Mouse (Mus musculus) embryonic facial prominence, embryonic 12.5 days (tissue): ENCODE measurements around the gene Nme3. TPM values are rescaled to one million over a fixed set of nuclear protein-coding genes. Genes with fewer than 3 reads are reported as not detected.

Experiments used
- ATAC-seq: fragments of 200-750 bp; cut with Nextera tagmentation; 2 replicates; pipeline ENCODE4 v1.8.0; 2017; ENCODE audit not compliant: insufficient number of reproducible peaks, insufficient read depth, low FRiP score, low TSS enrichment
- H3K27ac ChIP-seq: fragments of 300-500 bp; sonication (generic); 2 replicates; pipeline ENCODE4 v1.5.1; 2016; ENCODE audit warnings: mild to moderate bottlenecking
- H3K27me3 ChIP-seq: fragments of 300-500 bp; sonication (generic); 2 replicates; pipeline ENCODE4 v1.6.1; 2016; ENCODE audit warnings: mild to moderate bottlenecking, moderate library complexity
- H3K36me3 ChIP-seq: fragments of 300-500 bp; sonication (generic); 2 replicates; pipeline ENCODE4 v1.6.1; 2016; ENCODE audit warnings: mild to moderate bottlenecking
- H3K4me1 ChIP-seq: fragments of 300-500 bp; sonication (generic); 2 replicates; pipeline ENCODE4 v1.6.1; 2016
- H3K4me2 ChIP-seq: fragments of 300-500 bp; sonication (generic); replicated peaks from 2 replicates; pipeline ENCODE4 v1.6.1; 2016; ENCODE audit warnings: mild to moderate bottlenecking, moderate library complexity
- H3K4me3 ChIP-seq: fragments of 300-500 bp; sonication (generic); 2 replicates; pipeline ENCODE4 v1.5.1; 2016; ENCODE audit warnings: mild to moderate bottlenecking
- H3K9ac ChIP-seq: fragments of 300-500 bp; sonication (generic); 2 replicates; pipeline ENCODE4 v1.6.1; 2016; ENCODE audit warnings: mild to moderate bottlenecking, moderate library complexity
- H3K9me3 ChIP-seq: fragments of 300-500 bp; sonication (generic); 2 replicates; pipeline ENCODE4 v1.6.1; 2016; ENCODE audit warnings: mild to moderate bottlenecking, moderate library complexity
- WGBS: fragments of 180-500 bp; shearing (Covaris S2); methylation state at CpG from one replicate; pipeline ENCODE4 v1.1.7; 2016; 5-methylcytosine and 5-hydroxymethylcytosine counted together
- polyA plus RNA-seq: library from polyadenylated mRNA; unstranded; fragments of >200 nt; fragmentation: Nextera tagmentation; extraction: Ambion mirVana; gene quantifications from 2 replicates; pipeline ENCODE4 v1.2.1, GENCODE M21; 2016

Nme3 gene
- polyA plus RNA-seq, 1 experiment from 2014 or later = 44.8 TPM

DNA sequence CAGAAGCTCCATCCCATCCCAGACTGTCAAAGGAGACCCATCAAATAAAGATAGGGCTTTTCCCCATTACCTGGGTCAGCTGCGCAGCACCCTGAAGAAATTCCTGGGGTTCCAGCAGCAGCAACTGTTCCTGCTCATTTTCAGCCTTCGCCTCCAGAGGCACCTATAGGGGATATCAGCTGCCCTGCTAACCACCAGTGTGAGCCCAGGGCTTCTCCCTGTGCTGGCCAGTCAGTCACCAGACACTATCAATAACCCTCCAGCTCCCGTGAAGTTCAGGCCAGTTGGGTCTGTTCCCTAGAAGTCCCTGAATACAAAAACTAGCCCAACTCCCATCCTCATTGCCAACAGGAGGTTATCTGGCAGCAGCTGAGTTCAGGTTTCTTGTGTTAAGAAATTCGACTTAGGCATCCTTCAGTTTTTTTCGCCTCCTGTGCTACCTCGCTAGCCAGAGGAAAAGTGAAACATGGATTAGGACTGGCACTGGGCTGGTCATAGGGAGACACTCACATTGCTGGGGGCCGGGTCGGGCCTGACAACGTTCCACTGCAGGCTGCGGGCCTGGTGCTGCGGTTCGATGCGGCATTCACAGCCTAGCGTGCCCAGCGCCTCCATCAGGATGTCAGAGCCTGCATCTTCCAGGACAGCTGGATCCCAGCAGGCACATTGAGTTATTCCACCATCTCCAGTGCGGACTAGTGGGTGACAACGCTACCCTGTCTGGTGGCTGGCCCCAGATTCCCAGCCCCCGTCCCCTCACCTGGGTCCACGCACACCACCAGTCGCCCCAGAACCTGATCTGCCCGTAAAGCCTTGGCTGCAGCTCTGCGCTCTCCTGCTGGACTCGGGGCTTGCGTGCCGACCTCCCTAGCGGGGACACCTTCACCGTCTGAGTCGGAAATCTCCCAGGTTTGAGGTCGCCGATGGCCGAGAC, 2.0 kb upstream of the Nme3 start:
- Histone ChIP-seq H3K4me1 (peaks cover 25% of the 10 kb centered on the region), H3K27me3 (no peaks in the 10 kb centered on the region), H3K4me3 (peak overlapping the region; percentile 86), H3K36me3 (peaks cover 65% of the 10 kb centered on the region), H3K9me3 (no peaks in the 10 kb centered on the region), H3K4me2 (peak overlapping the region; percentile 98), H3K27ac (peak overlapping the region; percentile 89), H3K9ac (peak overlapping the region; percentile 92)
- ATAC-seq = no peak
- WGBS = 11% methylated on average over 31 of the region's 31 CpGs

DNA sequence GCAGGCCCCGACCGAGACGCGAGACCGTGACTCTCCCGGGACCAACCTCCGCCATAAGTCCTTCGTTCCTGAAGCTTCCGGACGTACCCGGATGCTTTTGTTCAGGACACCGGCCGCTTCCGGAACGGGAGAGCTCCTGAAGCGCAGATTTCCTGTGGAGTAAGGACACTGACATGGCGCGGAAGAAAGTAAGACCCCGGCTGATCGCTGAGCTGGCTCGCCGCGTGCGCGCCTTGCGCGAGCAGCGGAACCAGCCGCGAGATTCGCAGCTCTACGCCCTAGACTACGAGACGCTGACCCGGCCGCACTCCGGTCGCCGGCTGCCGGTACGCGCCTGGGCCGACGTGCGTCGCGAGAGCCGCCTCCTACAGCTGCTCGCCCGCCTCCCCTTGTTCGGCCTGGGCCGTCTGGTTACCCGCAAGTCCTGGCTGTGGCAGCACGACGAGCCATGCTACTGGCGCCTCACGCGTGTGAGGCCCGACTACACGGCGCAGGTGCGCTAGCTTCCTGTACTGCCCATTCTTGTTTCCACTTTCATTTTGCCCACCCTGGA, 1.2 kb upstream of the Nme3 start, which contains the start of the genes Eme2 and Mrps34:
TSS of gene Eme2 (minus strand) at position 93 of the 553 bp plus-strand sequence.
TSS of gene Mrps34 (plus strand) at position 122 of the 553 bp plus-strand sequence.
- Histone ChIP-seq H3K27ac (peak within 1 kb of the TSS; percentile 89), H3K4me1 (peaks cover 25% of the 10 kb centered on the region), H3K9me3 (no peaks in the 10 kb centered on the region), H3K36me3 (peaks cover 66% of the 10 kb centered on the region), H3K27me3 (no peaks in the 10 kb centered on the region), H3K4me2 (peak within 1 kb of the TSS; percentile 98), H3K9ac (peak within 1 kb of the TSS; percentile 92), H3K4me3 (peak within 1 kb of the TSS; percentile 86)
- under 1% methylated on average over 62 of the region's 62 CpGs for WGBS
- ATAC-seq = no peak

GRCm38 (mm10) chr17:24895571-24896240, 594 bp upstream of the Nme3 start:
- peaks cover 25% of the 10 kb centered on the region for H3K4me1 ChIP-seq
- no peak for ATAC-seq
- peak overlapping the region; percentile 92 for H3K9ac ChIP-seq
- H3K27ac ChIP-seq = peak overlapping the region; percentile 89
- peak overlapping the region; percentile 86 for H3K4me3 ChIP-seq
- H3K4me2 ChIP-seq = peak overlapping the region; percentile 98
- WGBS = 11% methylated on average over 23 of the region's 23 CpGs
- H3K27me3 ChIP-seq = no peaks in the 10 kb centered on the region
- no peaks in the 10 kb centered on the region for H3K9me3 ChIP-seq
- H3K36me3 ChIP-seq = peaks cover 66% of the 10 kb centered on the region

GRCm38 (mm10) chr17:24896993-24897269, 631 bp downstream of the Nme3 start:
- Histone ChIP-seq H3K27me3 (no peaks in the 10 kb centered on the region), H3K4me1 (peaks cover 25% of the 10 kb centered on the region), H3K4me2 (peak overlapping the region; percentile 98), H3K36me3 (peaks cover 67% of the 10 kb centered on the region), H3K9me3 (no peaks in the 10 kb centered on the region), H3K9ac (peak overlapping the region; percentile 92), H3K27ac (peak overlapping the region; percentile 73; the same call in 1 of the 2 replicates), H3K4me3 (peak overlapping the region; percentile 86)
- WGBS = 42% methylated on average over 11 of the region's 11 CpGs
- ATAC-seq = no peak

DNA sequence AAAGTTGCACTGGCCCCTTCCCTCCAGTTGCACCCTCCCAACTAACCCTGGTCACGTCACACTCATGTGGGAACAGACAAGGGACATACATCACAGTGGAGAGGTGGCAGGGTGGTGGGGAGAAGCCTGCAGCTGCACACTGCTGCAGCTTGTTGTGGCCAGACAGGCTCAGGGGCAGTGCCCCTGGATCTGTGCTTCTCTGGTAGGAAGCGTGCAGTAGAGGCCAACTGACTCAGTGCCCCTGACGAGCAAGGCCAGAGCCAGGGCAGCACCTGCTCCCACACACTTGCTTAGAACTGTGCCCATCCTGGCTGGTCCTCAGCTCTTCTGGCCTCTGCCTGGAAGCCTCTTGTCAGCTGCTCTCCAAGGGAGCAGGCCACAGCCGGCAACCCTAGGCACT, 1.3 kb downstream of the Nme3 start:
- Histone ChIP-seq H3K4me3 (peak overlapping the region; percentile 86), H3K4me2 (peak overlapping the region; percentile 98; the same call in 1 of the 2 replicates), H3K9ac (no peak overlapping the region), H3K4me1 (peaks cover 25% of the 10 kb centered on the region), H3K36me3 (peaks cover 67% of the 10 kb centered on the region), H3K27ac (no peak overlapping the region), H3K9me3 (no peaks in the 10 kb centered on the region), H3K27me3 (no peaks in the 10 kb centered on the region)
- 79% methylated on average over 4 of the region's 4 CpGs for WGBS
- no peak for ATAC-seq

DNA sequence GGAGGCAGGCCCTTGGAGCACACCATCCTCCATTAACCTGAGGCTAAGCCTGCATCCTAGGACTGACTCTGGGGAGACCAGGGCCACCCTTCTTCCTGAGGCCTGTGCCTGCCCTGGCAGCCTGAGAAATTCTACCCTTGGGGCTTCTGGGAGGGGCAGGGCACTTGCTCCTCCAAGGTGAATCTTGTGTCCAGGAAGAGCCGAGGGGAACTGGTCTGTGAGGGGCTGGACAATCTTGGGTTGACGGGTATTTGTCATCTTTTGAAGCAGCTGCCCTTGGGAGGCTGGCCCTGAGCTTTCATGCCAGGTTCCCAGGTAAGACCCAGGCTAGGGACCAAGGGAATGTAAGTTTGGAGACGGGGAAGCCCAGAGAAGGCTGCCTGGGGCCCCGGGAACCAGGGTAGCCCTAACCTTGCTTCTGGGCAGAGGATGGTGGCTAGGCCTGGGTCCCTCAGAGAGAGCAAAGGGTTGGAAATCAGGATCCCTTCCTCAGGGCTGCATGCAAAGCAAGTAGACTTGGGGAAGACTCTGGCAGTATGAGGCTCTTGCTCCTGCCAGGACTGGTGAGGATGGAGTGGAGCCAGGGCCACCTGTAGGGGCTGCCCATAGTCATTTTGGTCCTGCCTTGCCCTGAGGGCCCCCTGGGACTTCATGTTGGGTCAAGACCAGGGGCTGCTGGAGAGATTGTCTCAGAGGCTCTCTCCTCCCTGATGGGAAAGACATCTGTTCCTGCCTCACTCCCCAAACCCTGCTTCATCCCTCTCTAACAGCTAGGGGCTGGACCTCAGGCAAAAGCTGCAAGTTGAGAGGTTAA, 1.9 kb downstream of the Nme3 start:
- Histone ChIP-seq H3K4me1 (peaks cover 25% of the 10 kb centered on the region), H3K9me3 (no peaks in the 10 kb centered on the region), H3K27me3 (no peaks in the 10 kb centered on the region), H3K9ac (no peak overlapping the region), H3K36me3 (peaks cover 67% of the 10 kb centered on the region), H3K27ac (no peak overlapping the region), H3K4me2 (no peak overlapping the region), H3K4me3 (no peak overlapping the region)
- ATAC-seq = no peak
- 77% methylated on average over 4 of the region's 4 CpGs for WGBS

DNA sequence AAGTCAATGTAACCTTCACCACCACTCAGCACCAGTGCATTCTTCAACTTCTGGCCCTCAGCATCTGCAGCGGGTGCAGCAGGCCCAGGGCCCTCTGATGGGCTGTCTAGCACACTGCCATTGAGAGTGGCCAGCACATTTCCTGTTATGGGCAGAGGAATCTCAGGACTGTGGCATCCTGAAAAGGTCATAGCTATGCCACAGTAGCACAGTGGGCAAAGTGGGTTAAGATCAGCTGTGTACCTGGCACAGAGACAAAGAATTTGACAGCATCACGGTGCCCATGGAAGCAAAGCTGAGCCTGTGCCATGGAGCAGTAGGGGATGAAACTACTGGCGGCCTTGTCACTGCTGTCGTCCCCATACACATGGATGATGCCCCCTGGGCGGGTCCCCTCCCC, 2.9 kb downstream of the Nme3 start:
- 0 out of 2 replicates have a peak overlapping the region, but pooled peaks have one; percentile 2 for H3K27ac ChIP-seq
- no peaks in the 10 kb centered on the region for H3K27me3 ChIP-seq
- no peaks in the 10 kb centered on the region for H3K9me3 ChIP-seq
- ATAC-seq = no peak
- peaks cover 19% of the 10 kb centered on the region for H3K4me1 ChIP-seq
- no peak overlapping the region for H3K4me3 ChIP-seq
- no peak overlapping the region for H3K4me2 ChIP-seq
- no peak overlapping the region for H3K9ac ChIP-seq
- H3K36me3 ChIP-seq = peaks cover 73% of the 10 kb centered on the region
- 90% methylated on average over 5 of the region's 5 CpGs for WGBS

DNA sequence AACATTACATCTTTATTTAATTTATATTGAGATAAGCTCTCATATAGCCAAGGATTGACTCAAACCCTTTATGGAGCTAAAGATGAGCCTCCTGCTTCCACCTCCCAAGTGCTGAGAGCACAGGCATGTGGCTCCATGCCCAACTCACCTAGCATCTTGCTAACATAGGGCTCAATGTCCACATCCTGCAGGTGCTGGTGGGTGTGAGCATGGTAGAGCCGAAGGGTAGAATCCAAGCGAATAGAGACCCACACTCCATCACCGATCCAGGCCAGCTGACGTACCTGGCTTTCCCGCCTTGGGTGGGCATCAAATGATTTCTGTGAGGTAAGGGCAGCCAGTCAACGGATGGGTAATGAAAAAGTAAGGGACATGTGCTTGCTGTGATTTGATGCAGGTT, 3.7 kb downstream of the Nme3 start:
- Histone ChIP-seq H3K4me3 (no peak overlapping the region), H3K9ac (no peak overlapping the region), H3K36me3 (peaks cover 82% of the 10 kb centered on the region), H3K4me1 (peaks cover 16% of the 10 kb centered on the region), H3K27me3 (no peaks in the 10 kb centered on the region), H3K4me2 (no peak overlapping the region), H3K27ac (no peak overlapping the region), H3K9me3 (no peaks in the 10 kb centered on the region)
- 94% methylated on average over 6 of the region's 6 CpGs for WGBS
- ATAC-seq = no peak

DNA sequence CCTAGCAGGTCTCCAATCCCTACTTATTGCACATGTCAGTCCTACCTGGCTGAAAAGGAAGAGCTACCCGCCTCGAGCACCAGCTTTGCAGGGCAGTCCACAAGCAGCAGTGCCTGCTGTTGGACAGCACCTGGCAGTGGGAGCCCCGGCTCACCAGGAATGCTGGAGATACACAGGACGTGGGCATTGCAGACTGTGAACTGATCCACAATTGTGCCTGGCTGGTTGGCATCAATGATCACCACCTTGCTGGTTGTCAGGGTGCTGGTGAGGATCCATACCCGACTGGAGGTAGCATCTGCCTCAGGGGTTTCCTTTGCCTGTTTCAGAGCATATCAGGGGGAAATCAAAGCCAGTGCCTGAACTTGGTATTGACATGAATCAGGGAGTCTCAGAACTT, 5.8 kb downstream of the Nme3 start:
- Histone ChIP-seq H3K27me3 (no peaks in the 10 kb centered on the region), H3K4me1 (peaks cover 5% of the 10 kb centered on the region), H3K4me2 (no peak overlapping the region), H3K9ac (no peak overlapping the region), H3K4me3 (no peak overlapping the region), H3K9me3 (no peaks in the 10 kb centered on the region), H3K36me3 (peaks cover 99% of the 10 kb centered on the region), H3K27ac (no peak overlapping the region)
- 92% methylated on average over 5 of the region's 5 CpGs for WGBS
- ATAC-seq = no peak

GRCm38 (mm10) chr17:24902671-24903474, 6.6 kb downstream of the Nme3 start:
- Histone ChIP-seq H3K9ac (no peak overlapping the region), H3K4me3 (no peak overlapping the region), H3K27me3 (no peaks in the 10 kb centered on the region), H3K4me2 (no peak overlapping the region), H3K36me3 (peaks cover 99% of the 10 kb centered on the region), H3K27ac (no peak overlapping the region), H3K4me1 (no peaks in the 10 kb centered on the region), H3K9me3 (no peaks in the 10 kb centered on the region)
- no peak for ATAC-seq
- 65% methylated on average over 9 of the region's 9 CpGs for WGBS
